Mouse (Mus musculus) adrenal gland (tissue): ENCODE data around the gene Ankrd36.
"Not testable (repeated sequence)": the region's sequence is repeated elsewhere in the genome, so short reads cannot be mapped to it uniquely, and the experiment has no call there.

ENCODE experiments used
- intact Hi-C: fragments of 180-260 bp; cut with DNase I; formaldehyde crosslinking; loops from one replicate; pipeline ENCODE4 v1.15.1; 2025
- long read RNA-seq, 2 experiments: library from polyadenylated mRNA; unstranded; transcript quantifications; one replicate each; pipeline ENCODE4 v2.0.0; 2020; ENCODE audit warnings: borderline replicate concordance in 1 of 2; ENCODE audit not compliant: insufficient replicate concordance in 1 of 2

Gene Ankrd36
- long read RNA-seq, experiment 1: 0 reads
- long read RNA-seq, experiment 2: 0 reads

GRCm38 (mm10) chr11:5569474-5569873 lies at the start of gene Ankrd36:
Gene Ankrd36, plus strand, starts transcription at chr11:5569684.
- intact Hi-C loops: no loop called here

DNA sequence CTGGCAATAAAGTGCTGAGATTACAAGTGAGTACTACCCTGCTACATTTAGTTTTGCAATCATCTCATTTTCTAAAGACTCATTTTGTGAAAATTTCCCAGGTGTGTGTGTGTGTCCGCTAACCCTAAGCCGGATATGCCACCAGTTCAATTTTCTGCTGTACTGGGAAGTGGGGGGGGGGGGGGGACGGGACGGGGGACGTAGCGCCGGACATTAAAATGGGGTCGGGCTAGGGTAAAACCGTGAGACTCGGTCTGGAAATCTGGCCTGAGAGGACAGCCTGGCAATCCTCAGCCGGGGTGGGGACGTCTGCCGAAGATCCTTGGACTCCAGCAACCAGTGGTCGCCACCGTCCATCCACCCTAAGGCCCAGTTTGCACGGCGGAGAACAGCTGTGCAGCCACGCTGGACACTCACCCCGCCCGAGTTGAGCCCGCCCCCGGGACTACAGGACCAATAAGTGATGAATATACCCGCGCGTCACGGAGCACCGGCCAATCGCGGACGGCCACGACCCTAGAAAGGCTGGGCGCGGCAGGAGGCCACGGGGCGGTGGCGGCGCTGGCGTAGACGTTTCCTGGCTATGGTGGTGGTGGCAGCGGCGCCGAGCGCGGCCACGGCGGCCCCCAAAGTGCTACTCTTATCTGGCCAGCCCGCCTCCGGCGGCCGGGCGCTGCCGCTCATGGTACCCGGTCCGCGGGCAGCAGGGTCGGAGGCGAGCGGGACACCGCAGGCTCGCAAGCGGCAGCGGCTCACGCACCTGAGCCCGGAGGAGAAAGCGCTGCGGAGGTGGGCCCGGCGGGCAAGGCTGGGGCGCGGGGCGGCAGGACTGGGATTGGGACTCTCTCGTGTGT lies 48.8 kb upstream of the Ankrd36 start, which contains the start of gene Xbp1:
Xbp1 (plus strand) TSS at position 248 of the 854 bp plus-strand sequence.
- intact Hi-C loops: loop anchor here (5.0 kb wide), 1 partner anchor 33 kb away; no protein-coding TSS in a partner anchor

DNA sequence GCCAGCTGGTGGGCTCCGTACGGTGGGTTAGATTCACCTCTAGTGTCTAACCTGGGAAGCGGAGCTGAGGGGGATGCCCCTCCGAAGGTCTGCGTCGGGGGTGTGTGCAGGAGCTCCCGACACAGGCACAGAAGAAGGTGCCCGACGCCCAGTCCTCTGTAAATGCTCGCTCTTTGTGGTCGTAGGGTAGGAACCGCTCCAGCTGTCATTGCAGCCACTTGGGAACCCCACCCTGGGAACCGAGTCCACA lies 48.3 kb upstream of the Ankrd36 start:
- intact Hi-C loops: loop anchor here (5.0 kb wide), 1 partner anchor 34 kb away; no protein-coding TSS in a partner anchor

- intact Hi-C loops: loop anchor here (5.0 kb wide), 1 partner anchor 34 kb away; no protein-coding TSS in a partner anchor
Observed at GRCm38 (mm10) chr11:5521516-5522291, 47.8 kb upstream of the Ankrd36 start.

GRCm38 (mm10) chr11:5522798-5523415 lies 46.6 kb upstream of the Ankrd36 start:
- intact Hi-C loops: loop anchor here (5.0 kb wide), 1 partner anchor 36 kb away; no protein-coding TSS in a partner anchor

- intact Hi-C loops: no loop called here
Observed at GRCm38 (mm10) chr11:5525418-5525817, 44.1 kb upstream of the Ankrd36 start.

DNA sequence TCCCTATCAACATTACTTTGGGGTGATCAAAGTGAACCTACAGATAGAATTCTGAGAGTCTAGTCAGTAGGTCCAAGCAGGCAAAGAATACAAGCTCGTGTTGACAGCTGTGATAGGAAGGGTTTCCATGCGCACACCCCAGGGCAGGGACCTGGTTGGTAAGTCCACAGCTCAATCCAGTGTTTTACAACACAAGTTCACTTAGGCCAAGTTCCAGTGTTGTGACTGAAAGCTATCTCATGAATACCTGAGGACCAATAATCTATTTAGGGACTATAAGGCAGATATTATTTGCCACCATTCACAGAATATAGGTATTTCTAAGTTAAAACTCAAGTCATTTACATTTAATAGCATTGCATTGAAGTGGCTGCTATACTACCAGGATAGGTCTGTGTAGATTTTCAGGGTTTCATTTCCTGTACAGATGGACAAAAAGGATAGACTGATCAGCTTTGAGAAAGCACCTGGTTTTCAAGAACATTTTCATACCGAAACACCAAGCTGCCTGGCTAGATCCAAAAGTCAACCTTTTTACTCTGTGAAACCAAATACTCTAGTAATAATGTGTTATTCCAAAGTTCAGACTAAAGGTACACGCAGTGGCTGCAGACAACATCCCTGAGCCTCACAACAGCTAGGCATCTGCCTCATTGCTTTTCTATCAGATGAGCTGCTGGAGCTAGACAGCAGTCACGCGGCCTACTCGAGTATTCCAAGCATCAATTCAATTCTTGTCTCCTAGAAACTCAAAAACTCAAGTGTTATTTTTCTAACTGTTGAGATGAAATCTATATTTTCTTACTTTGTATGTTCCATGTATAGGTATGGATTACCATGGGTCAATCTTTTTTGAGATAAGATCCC lies 42.7 kb upstream of the Ankrd36 start:
- intact Hi-C loops: no loop called here

GRCm38 (mm10) chr11:5527865-5528523 lies 41.5 kb upstream of the Ankrd36 start:
- intact Hi-C loops: no loop called here

DNA sequence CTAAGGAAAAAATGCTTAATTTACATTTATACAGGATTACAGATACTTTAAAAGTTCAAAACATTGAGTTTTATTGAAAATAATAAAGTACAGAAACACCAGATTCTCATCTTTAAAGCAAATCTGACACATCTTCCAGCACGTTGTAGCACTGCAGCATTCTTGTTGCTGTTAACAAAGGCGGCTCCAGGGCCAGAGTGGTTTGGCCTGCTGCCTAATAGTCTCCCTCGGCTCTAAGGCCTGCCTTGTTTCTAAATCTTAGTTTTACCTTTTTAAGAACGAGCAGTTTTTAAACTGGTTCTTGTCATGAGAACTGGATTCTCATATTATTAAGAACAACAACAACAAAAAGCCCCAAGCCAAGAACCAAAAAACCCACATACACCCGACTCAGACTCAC lies 40.6 kb upstream of the Ankrd36 start:
- intact Hi-C loops: no loop called here

- intact Hi-C loops: no loop called here
Observed at GRCm38 (mm10) chr11:5530172-5530571, 39.3 kb upstream of the Ankrd36 start.

DNA sequence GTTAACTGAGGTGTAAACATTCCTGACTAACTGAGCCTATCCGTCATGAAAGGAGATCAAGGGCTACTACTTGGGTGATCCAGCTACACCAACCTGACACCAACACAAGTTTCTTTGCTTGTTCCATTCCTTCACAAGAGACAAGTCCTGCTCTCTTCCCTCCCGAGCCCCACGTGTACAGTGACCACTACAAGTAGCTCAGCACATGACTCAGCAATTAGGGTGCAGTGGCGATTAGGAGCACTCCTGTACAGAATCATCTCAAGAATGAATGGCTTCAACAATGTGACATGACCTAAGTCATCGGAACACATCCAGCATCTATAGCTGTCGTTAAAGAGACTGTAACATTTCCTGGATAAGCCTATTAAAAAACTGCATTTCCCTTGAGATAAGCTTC lies 38.8 kb upstream of the Ankrd36 start:
- intact Hi-C loops: no loop called here

DNA sequence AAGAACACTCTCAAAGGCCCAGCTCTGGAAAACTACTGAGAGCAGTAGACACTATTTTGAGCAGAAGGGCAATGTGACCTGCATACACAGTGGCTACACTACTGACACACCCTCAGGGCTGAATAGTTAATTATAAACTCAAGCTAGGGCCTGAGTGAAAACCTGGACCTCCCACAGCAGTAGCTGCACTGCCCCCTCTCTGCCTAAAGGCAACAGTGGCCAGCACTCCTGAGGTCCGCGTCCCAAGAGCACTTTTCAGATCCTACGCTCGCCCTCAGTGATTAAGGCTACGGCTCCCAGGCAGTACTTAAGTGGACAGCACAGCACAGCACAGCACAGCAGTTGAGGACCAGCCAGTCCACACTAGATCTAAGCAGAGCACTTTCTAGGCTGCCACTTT lies 36.4 kb upstream of the Ankrd36 start:
- intact Hi-C loops: no loop called here

- intact Hi-C loops: not testable (repeated sequence)
Observed at GRCm38 (mm10) chr11:5537454-5537853, 32.0 kb upstream of the Ankrd36 start.

GRCm38 (mm10) chr11:5540331-5540730 lies 29.2 kb upstream of the Ankrd36 start:
- intact Hi-C loops: loop anchor here (10.0 kb wide), 1 partner anchor 164 kb away; no protein-coding TSS in a partner anchor

DNA sequence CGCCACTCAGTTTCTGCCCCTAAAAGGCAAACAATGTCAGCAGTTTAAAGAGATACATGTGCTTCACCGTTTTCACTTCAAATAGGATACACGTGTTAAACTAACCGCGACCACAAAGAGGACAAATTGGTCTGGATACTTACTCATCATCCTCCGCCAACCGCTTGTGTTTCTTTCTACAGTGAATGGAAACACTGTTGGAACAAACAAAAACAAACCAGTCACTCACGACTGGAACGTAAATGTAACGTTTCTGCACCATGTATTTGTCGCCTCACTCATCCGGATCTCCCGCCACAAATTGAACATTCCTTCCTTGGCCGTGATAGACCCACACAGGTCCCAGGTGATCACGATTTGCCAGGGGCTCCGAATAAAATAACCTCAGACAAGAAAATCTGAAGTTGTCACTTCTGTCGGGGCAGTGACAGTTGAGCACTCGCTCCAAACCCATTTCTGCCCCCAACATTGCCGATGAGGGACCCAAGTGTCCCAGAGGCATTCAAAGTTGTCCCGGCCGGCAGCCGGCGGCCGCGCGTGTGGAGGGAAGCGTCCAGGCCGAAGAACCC lies 28.2 kb upstream of the Ankrd36 start:
- intact Hi-C loops: loop anchor here (10.0 kb wide), 1 partner anchor 163 kb away; no protein-coding TSS in a partner anchor

- intact Hi-C loops: loop anchor here (10.0 kb wide), 1 partner anchor 163 kb away; no protein-coding TSS in a partner anchor
Observed at GRCm38 (mm10) chr11:5541799-5542481, 27.5 kb upstream of the Ankrd36 start, which contains the start of gene Ccdc117. Gene Ccdc117, minus strand, starts transcription at chr11:5542187.

GRCm38 (mm10) chr11:5542482-5543185 lies 26.9 kb upstream of the Ankrd36 start:
- intact Hi-C loops: loop anchor here (10.0 kb wide), 1 partner anchor 162 kb away; no protein-coding TSS in a partner anchor

- intact Hi-C loops: loop anchor here (10.0 kb wide), 1 partner anchor 162 kb away; no protein-coding TSS in a partner anchor
Observed at GRCm38 (mm10) chr11:5543281-5543680, 26.2 kb upstream of the Ankrd36 start.
